9 mouse cellular contexts compared by ENCODE assay signal in genomic region chr14:7818463-7819121, GRCm38 (mm10). TPM values are rescaled to one million over a fixed set of nuclear protein-coding genes. Genes with fewer than 3 reads are reported as not detected.
DNase-seq lines count a peak whose midpoint lies in the region; ATAC-seq and TF ChIP-seq lines count a peak whose summit lies in the region.
"Had no signal": no experiment of that assay in that cellular context is flagged by ENCODE, and none has a peak within 500 bp of the region (broad histone marks: within the 10 kb centered on the region; RNA-seq: fewer than 3 reads in every experiment).

No protein-coding gene starts in this region.

- TF ChIP-seq POLR2A in heart, adult 2 months (IDR thresholded peaks at IDR 0.05; ENCODE audit: insufficient read depth, low read depth, low read length): no peak

- peaks cover 4% of the 10 kb centered on the region; the same call in 1 of the 2 replicates for H3K79me2 ChIP-seq in heart, adult 2 months (replicated peaks; ENCODE audit: control insufficient read depth, insufficient read depth, low read length)

- peak; percentile 28 for ATAC-seq in cerebellum, adult (ENCODE audit: insufficient number of reproducible peaks, low FRiP score, low TSS enrichment)
- peak; percentile 57 for ATAC-seq in megakaryocyte, adult 5-6 weeks (ENCODE audit: poor library complexity, severe bottlenecking)

- TF ChIP-seq CTCF in heart, adult 2 months (IDR thresholded peaks at IDR 0.05): no peak

- H3K9ac ChIP-seq in heart, adult 2 months (ENCODE audit: low read depth, low read length): peak overlapping the region; percentile 75

- 4% methylated on average over 36 of the region's 36 CpGs for whole genome bisulfite sequencing in heart, adult 2 months

- DNase-seq in urinary bladder, postnatal 36 days (ENCODE audit: low spot score in 2 of 2): peak; percentile 25 to 38
- DNase-seq in urinary bladder, adult 2 months (ENCODE audit: low spot score): no peak
- DNase-seq in heart, adult 2 months: peak; percentile 34 to 42
- peak; percentile 60 for DNase-seq in kidney, adult 9 months
- peak; percentile 29 for DNase-seq in thymus, postnatal 0 days (ENCODE audit: low spot score)
- DNase-seq in gastrocnemius, adult 18-20 months (ENCODE audit: low spot score): no peak

- H3K36me3 ChIP-seq in heart, adult 2 months (ENCODE audit: control insufficient read depth, insufficient read depth, low read length): peaks cover 2% of the 10 kb centered on the region; the same call in 1 of the 2 replicates

- intact Hi-C loops in heart, adult 2 months (cut with DNase I): loop anchor here (1.0 to 5.0 kb wide), 5 partner anchors 33 to 224 kb away; no protein-coding TSS in a partner anchor

- TF ChIP-seq EP300 in heart, adult 2 months (IDR thresholded peaks at IDR 0.05; ENCODE audit: insufficient read depth, low read depth, low read length): no peak

- H3K4me3 ChIP-seq in heart, adult 2 months: peak overlapping the region; percentile 69

- no peaks in the 10 kb centered on the region for H3K27me3 ChIP-seq in heart, adult 2 months (ENCODE audit: control insufficient read depth, insufficient read depth, low read length)

- peaks cover 13% of the 10 kb centered on the region for H3K4me1 ChIP-seq in heart, adult 2 months (ENCODE audit: control insufficient read depth, insufficient read depth, low read length)

- peak overlapping the region; percentile 86 for H3K27ac ChIP-seq in heart, adult 2 months

RNA-seq across cellular contexts. Expression of gene Flnb, which starts 0.8 kb away (rescaled TPM):
- 47.4 and 48.6 TPM in 2 replicates for polyA plus RNA-seq in urinary bladder, adult 2 months (2012; rRNA removed)
- 10 to 100 TPM; 17.0 to 22.7 TPM for total RNA-seq in heart, adult 2 months (2021)
- polyA plus RNA-seq in heart, adult 2 months (2012; rRNA removed): 9.6 and 18.2 TPM in 2 replicates
- 4.6 and 5.1 TPM in 2 replicates for total RNA-seq in megakaryocyte, adult 5-6 weeks (2015)
- 6.1 and 6.3 TPM in 2 replicates for total RNA-seq in megakaryocyte, adult 5-6 weeks (2017)
- 8.0 and 8.2 TPM in 2 replicates for polyA plus RNA-seq in thymus, postnatal 0 days (2015; fragmentation: Nextera tagmentation; extraction: Ambion mirVana)
- 10 to 100 TPM in 1 of 2 experiments, 1 to 10 TPM in 1; 6.2 to 10.5 TPM for total RNA-seq in gastrocnemius, adult 18-20 months (2021)

RNA-seq across cellular contexts. Expression of gene Gm26661, which starts 27.2 kb away (rescaled TPM):
- not detected in 2 replicates for polyA plus RNA-seq in urinary bladder, adult 2 months (2012; rRNA removed)
- total RNA-seq in heart, adult 2 months (2021): not detected
- polyA plus RNA-seq in heart, adult 2 months (2012; rRNA removed): not detected in 2 replicates
- total RNA-seq in megakaryocyte, adult 5-6 weeks (2015): not detected in 2 replicates
- total RNA-seq in megakaryocyte, adult 5-6 weeks (2017): not detected in 2 replicates
- polyA plus RNA-seq in thymus, postnatal 0 days (2015; fragmentation: Nextera tagmentation; extraction: Ambion mirVana): not detected in 2 replicates
- not detected for total RNA-seq in gastrocnemius, adult 18-20 months (2021)
- total RNA-seq: heart, postnatal 36 days had no signal

Comparison
In these comparisons a context has a peak if more than half of its experiments do, and no peak if none do; other contexts are left out.
1. DNase-seq: peak in urinary bladder, postnatal 36 days (2 of 2), heart, adult 2 months (2 of 2), kidney, adult 9 months (single experiment) and thymus, postnatal 0 days (single experiment); none in urinary bladder, adult 2 months (single experiment) and gastrocnemius, adult 18-20 months (single experiment).